Mouse (Mus musculus): ENCODE measurements around the gene Fndc3b.

DNA sequence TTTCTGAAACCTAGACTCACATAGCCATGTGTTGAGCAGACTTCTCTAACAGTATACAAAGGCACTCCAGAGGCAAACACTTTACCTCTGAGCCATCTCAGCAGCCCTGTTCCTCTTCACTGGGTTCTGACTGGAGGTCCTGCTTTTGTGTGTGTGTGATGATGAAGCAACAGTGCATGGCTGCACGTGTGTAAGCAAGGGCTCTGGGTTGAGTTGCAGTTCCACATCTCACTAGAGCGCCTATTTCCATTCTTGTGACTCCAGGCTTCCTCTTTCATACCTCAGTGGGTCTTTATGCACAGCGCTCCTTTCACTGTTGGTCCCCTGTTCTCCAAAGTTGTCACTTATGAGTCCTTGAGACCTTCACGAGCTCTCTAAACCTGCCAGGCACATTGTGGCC, 261.7 kb downstream of the Fndc3b start:
- TF ChIP-seq CTCF (IDR thresholded peaks at IDR 0.05; ENCODE audit: extremely low read depth, insufficient read depth, low read length): no peak
- no peak for TF ChIP-seq POLR2A (IDR thresholded peaks at IDR 0.05; ENCODE audit: extremely low read depth, insufficient read depth, low read length)

Measured in cortical plate, adult 2 months (tissue).